21 mouse cellular contexts compared by ENCODE assay signal in the genomic region with DNA sequence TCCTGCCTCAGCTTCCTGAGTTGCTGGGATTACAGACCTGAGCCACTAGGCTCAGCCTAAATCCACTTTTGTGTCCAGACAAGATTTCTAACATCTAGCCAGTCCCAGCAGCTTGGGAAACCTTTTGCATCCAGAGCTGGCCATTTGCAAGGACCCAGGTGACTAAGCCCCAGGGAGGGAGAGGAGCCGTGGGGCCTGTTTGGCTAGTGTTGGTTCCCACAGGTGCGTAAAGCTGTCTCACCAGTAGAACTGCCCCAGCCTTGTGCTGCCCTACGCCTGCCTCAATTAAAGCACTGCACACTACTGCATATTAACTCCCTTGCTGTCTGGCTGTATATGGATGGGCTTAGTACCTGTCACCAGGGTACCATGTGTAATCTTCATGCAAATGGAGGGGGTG. TPM values are rescaled to one million over a fixed set of nuclear protein-coding genes. Genes with fewer than 3 reads are reported as not detected.
A peak's percentile ranks its signal among the peaks of the same experiment; 100 is the strongest.
DNase-seq lines count a peak whose midpoint lies in the region; ATAC-seq and TF ChIP-seq lines count a peak whose summit lies in the region.
"Had no signal": no experiment of that assay in that cellular context is flagged by ENCODE, and none has a peak within 500 bp of the region (broad histone marks: within the 10 kb centered on the region; RNA-seq: fewer than 3 reads in every experiment).

No protein-coding gene starts in this region.

- H3K4me2 ChIP-seq in liver, embryonic 11.5 days: no peak overlapping the region
- H3K4me2 ChIP-seq: embryonic facial prominence, embryonic 12.5 days; forebrain, embryonic 12.5 days had no signal

- no peak for TF ChIP-seq POLR2A in liver, adult 2 months (IDR thresholded peaks at IDR 0.05; ENCODE audit: extremely low read depth, insufficient read depth, low read length)

- 84% methylated on average over 3 of the region's 3 CpGs for whole genome bisulfite sequencing in liver, adult 2 months
- WGBS in liver, embryonic 11.5 days: 91% methylated on average over 3 of the region's 3 CpGs

- H3K36me3 ChIP-seq in liver, adult 2 months (ENCODE audit: control insufficient read depth, insufficient read depth, low read length): peaks cover 23% of the 10 kb centered on the region
- H3K36me3 ChIP-seq in liver, embryonic 11.5 days (ENCODE audit: control insufficient read depth, insufficient read depth, low read length): no peaks in the 10 kb centered on the region; the same call in 1 of the 2 replicates

- peaks cover 37% of the 10 kb centered on the region for H3K79me2 ChIP-seq in liver, adult 2 months (ENCODE audit: control insufficient read depth, insufficient read depth, low read length)

- no peaks in the 10 kb centered on the region for H3K9me3 ChIP-seq in liver, embryonic 11.5 days (ENCODE audit: control insufficient read depth, low read length)
- H3K9me3 ChIP-seq: embryonic facial prominence, embryonic 10.5 days; embryonic facial prominence, embryonic 12.5 days; forebrain, embryonic 10.5 days; forebrain, embryonic 12.5 days had no signal

- no peak for ATAC-seq in liver, embryonic 11.5 days (replicated peaks; ENCODE audit: low FRiP score)
- ATAC-seq: forebrain, embryonic 14.5 days; forebrain, embryonic 16.5 days had no signal

- H3K27ac ChIP-seq in liver, adult 2 months (replicated peaks; ENCODE audit: insufficient read depth, low read depth, low read length): peak overlapping the region; percentile 13; the same call in 1 of the 2 replicates
- no peak overlapping the region for H3K27ac ChIP-seq in liver, embryonic 11.5 days (ENCODE audit: low read depth, low read length)
- H3K27ac ChIP-seq: embryonic facial prominence, embryonic 10.5 days; embryonic facial prominence, embryonic 12.5 days; forebrain, embryonic 10.5 days; forebrain, embryonic 12.5 days had no signal

- no peak for TF ChIP-seq CTCF in liver, adult 2 months (IDR thresholded peaks at IDR 0.05; ENCODE audit: low read depth, low read length)

- H3K27me3 ChIP-seq in liver, adult 2 months (ENCODE audit: control insufficient read depth, insufficient read depth, low read length): no peaks in the 10 kb centered on the region
- H3K27me3 ChIP-seq in liver, embryonic 11.5 days (replicated peaks; ENCODE audit: control insufficient read depth, insufficient read depth, low read length): no peaks in the 10 kb centered on the region
- H3K27me3 ChIP-seq: embryonic facial prominence, embryonic 12.5 days; forebrain, embryonic 12.5 days had no signal

- peak overlapping the region; percentile 9 for H3K4me3 ChIP-seq in liver, adult 2 months (ENCODE audit: insufficient read depth, low read depth, low read length)
- no peak overlapping the region for H3K4me3 ChIP-seq in liver, embryonic 11.5 days (ENCODE audit: low read depth, low read length)
- H3K4me3 ChIP-seq: embryonic facial prominence, embryonic 10.5 days; embryonic facial prominence, embryonic 12.5 days; forebrain, embryonic 10.5 days; forebrain, embryonic 12.5 days had no signal

- H3K9ac ChIP-seq in liver, adult 2 months (ENCODE audit: low read depth, low read length): peak overlapping the region; percentile 32
- no peak overlapping the region for H3K9ac ChIP-seq in liver, embryonic 11.5 days (ENCODE audit: low read depth, low read length)
- H3K9ac ChIP-seq: embryonic facial prominence, embryonic 12.5 days; forebrain, embryonic 12.5 days had no signal

- no peak for DNase-seq in liver, adult 2 months (ENCODE audit: extremely low read depth, low read depth, low spot score)
- DNase-seq in liver, embryonic 11.5 days (ENCODE audit: low spot score): no peak
- peak; percentile 52 for DNase-seq in urinary bladder, postnatal 14 days (ENCODE audit: low spot score)
- DNase-seq in urinary bladder, postnatal 10 days (ENCODE audit: low spot score): no peak
- DNase-seq in fat pad, adult 2 months (ENCODE audit: extremely low read depth, low read depth, low spot score): peak; percentile 25
- DNase-seq in cerebellum, postnatal 25 days: no peak
- DNase-seq: adrenal gland, adult 2 months; adrenal gland, postnatal 10 days; adrenal gland, postnatal 25 days; cerebellum, adult 11 months; cerebellum, adult 18-20 months; cerebellum, adult 8-10 months; cerebellum, adult 9-11 months; cerebellum, postnatal 14 days had no signal

- H3K4me1 ChIP-seq in liver, adult 2 months (ENCODE audit: control insufficient read depth, insufficient read depth, low read length): peaks cover 55% of the 10 kb centered on the region
- H3K4me1 ChIP-seq in liver, embryonic 11.5 days (replicated peaks; ENCODE audit: control insufficient read depth, insufficient read depth, low read length): peaks cover 18% of the 10 kb centered on the region

RNA-seq across cellular contexts. Expression of a gene that starts 3.8 kb away (rescaled TPM):
- total RNA-seq in liver, adult 2 months (2014; rRNA removed): 29.3 and 40.9 TPM in 2 replicates
- 66.8 and 190 TPM in 2 replicates for polyA plus RNA-seq in liver, adult 2 months (2012; rRNA removed)
- polyA plus RNA-seq in liver, embryonic 11.5 days (2014; fragmentation: Nextera tagmentation; extraction: Ambion mirVana): 29.3 and 29.7 TPM in 2 replicates

RNA-seq across cellular contexts. Expression of a gene that starts 38.0 kb away (rescaled TPM):
- 7.7 and 8.8 TPM in 2 replicates for total RNA-seq in liver, adult 2 months (2014; rRNA removed)
- polyA plus RNA-seq in liver, adult 2 months (2012; rRNA removed): 18.3 and 23.0 TPM in 2 replicates
- polyA plus RNA-seq in liver, embryonic 11.5 days (2014; fragmentation: Nextera tagmentation; extraction: Ambion mirVana): 63.6 and 67.9 TPM in 2 replicates

RNA-seq across cellular contexts. Expression of a gene that starts 45.5 kb away (rescaled TPM):
- total RNA-seq in liver, adult 2 months (2014; rRNA removed): 3.8 and 5.6 TPM in 2 replicates
- 12.0 and 14.0 TPM in 2 replicates for polyA plus RNA-seq in liver, adult 2 months (2012; rRNA removed)
- polyA plus RNA-seq in liver, embryonic 11.5 days (2014; fragmentation: Nextera tagmentation; extraction: Ambion mirVana): 18.5 and 19.4 TPM in 2 replicates

RNA-seq across cellular contexts. Expression of a gene that starts 52.2 kb away (rescaled TPM):
- 0.07 TPM in 1 of 2 replicates, not detected in the other for total RNA-seq in liver, adult 2 months (2014; rRNA removed)
- polyA plus RNA-seq in liver, adult 2 months (2012; rRNA removed): not detected in 2 replicates
- 0.05 and 0.15 TPM in 2 replicates for polyA plus RNA-seq in liver, embryonic 11.5 days (2014; fragmentation: Nextera tagmentation; extraction: Ambion mirVana)
- total RNA-seq: MEL had no signal

Comparison
In these comparisons a context has a peak if more than half of its experiments do, and no peak if none do; other contexts are left out.
1. DNase-seq: peak in urinary bladder, postnatal 14 days (single experiment) and fat pad, adult 2 months (single experiment); none in liver, adult 2 months (single experiment), liver, embryonic 11.5 days (single experiment), urinary bladder, postnatal 10 days (single experiment) and cerebellum, postnatal 25 days (0 of 2).